Mouse (Mus musculus): ENCODE data around the gene Zfp362.

GRCm38 (mm10) chr4:128729033-128729708, 76.7 kb downstream of the Zfp362 start:
- TF ChIP-seq CTCF (conservative IDR thresholded peaks at IDR 0.05; ENCODE audit: low read length), result no peak
- TF ChIP-seq POU5F1 (IDR thresholded peaks at IDR 0.05; ENCODE audit: borderline replicate concordance, low read length), result no peak

All from E14TG2a.4 (cell line).